Mouse (Mus musculus) MEL (cell line): Measurements from ENCODE around the gene Sorbs2.

Experiments used
- CTCF ChIP-seq, 3 experiments: IDR thresholded peaks in 2 of 3; conservative IDR thresholded peaks in 1 of 3; 2 replicates each; pipeline ENCODE4 v1.5.1; 2011 to 2012; ENCODE audit warnings: low read length in 3 of 3, low read depth in 2 of 3, mild to moderate bottlenecking in 2 of 3, improper control_type of control experiment in 1 of 3, inconsistent platforms in 1 of 3, mixed read lengths in 1 of 3, moderate library complexity in 1 of 3; ENCODE audit not compliant: control insufficient read depth in 1 of 3, insufficient read depth in 1 of 3, poor library complexity in 1 of 3, severe bottlenecking in 1 of 3
- EP300 ChIP-seq, 2 experiments: IDR thresholded peaks; 2 replicates each; pipeline ENCODE4 v1.6.1; 2011; ENCODE audit warnings: improper control_type of control experiment in 2 of 2, low read length in 2 of 2, low read depth in 1 of 2, mild to moderate bottlenecking in 1 of 2
- GATA1 ChIP-seq: IDR thresholded peaks from 2 replicates; pipeline ENCODE4 v1.6.1; 2011; ENCODE audit warnings: low read depth, low read length, improper control_type of control experiment
- HCFC1 ChIP-seq: IDR thresholded peaks from 2 replicates; pipeline ENCODE4 v1.6.1; 2012; ENCODE audit warnings: low read depth, mild to moderate bottlenecking, inconsistent platforms, low read length, improper control_type of control experiment, moderate library complexity
- MEF2A ChIP-seq: IDR thresholded peaks from 2 replicates; pipeline ENCODE4 v1.6.1; 2014; ENCODE audit warnings: low read depth, mild to moderate bottlenecking, inconsistent platforms, low read length, improper control_type of control experiment; ENCODE audit not compliant: poor library complexity, insufficient replicate concordance, severe bottlenecking; ENCODE audit errors: extremely low read depth
- POLR2A ChIP-seq, 2 experiments: IDR thresholded peaks; 2 replicates each; pipeline ENCODE4 v1.6.1; 2011 to 2012; ENCODE audit warnings: low read length in 2 of 2, mild to moderate bottlenecking in 2 of 2, control low read depth in 1 of 2, improper control_type of control experiment in 1 of 2, low read depth in 1 of 2, moderate library complexity in 1 of 2; ENCODE audit not compliant: control insufficient read depth in 1 of 2, insufficient read depth in 1 of 2, poor library complexity in 1 of 2

DNA sequence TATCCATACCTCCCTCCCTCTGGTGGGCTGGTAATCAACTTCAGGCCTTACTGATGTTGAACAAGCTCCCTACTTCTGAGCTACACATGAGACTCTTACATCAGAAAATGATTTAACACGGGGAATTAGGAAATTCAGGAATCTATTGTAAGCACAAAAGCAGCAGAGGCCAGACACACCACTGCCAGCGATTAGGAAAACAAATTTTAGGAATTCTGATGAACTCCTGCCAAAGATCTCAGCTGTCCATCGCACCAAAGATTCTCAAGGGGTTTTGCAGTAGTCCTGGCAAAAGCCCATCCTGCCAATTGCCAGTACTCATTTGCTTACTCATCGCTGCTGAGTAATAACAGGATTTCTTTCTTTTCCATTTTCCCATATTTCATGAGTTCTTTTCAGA lies 94.4 kb downstream of the Sorbs2 start:
- TF ChIP-seq GATA1 = no peak
- TF ChIP-seq HCFC1 = no peak
- no peak for TF ChIP-seq MEF2A
- TF ChIP-seq EP300 (IDR thresholded peaks at IDR 0.05; ENCODE audit: low read depth in 1 of 2, low read length in 2 of 2) = no peak
- no peak for TF ChIP-seq CTCF (IDR thresholded peaks at IDR 0.05 in 2 of 3, conservative IDR thresholded peaks at IDR 0.05 in 1 of 3; ENCODE audit: control insufficient read depth in 1 of 3, insufficient read depth in 1 of 3, low read depth in 2 of 3, low read length in 3 of 3, poor library complexity in 1 of 3, severe bottlenecking in 1 of 3)
- no peak for TF ChIP-seq POLR2A (IDR thresholded peaks at IDR 0.05; ENCODE audit: control insufficient read depth in 1 of 2, insufficient read depth in 1 of 2, low read depth in 1 of 2, low read length in 2 of 2, poor library complexity in 1 of 2)
